Mouse (Mus musculus) bone marrow macrophage, adult 2 months (primary cell): ENCODE measurements around the gene Crocc.

Source experiments
- CTCF ChIP-seq: IDR thresholded peaks from 2 replicates; pipeline ENCODE4 v1.5.1; 2012; ENCODE audit warnings: low read depth, mild to moderate bottlenecking, low read length, moderate library complexity
- POLR2A ChIP-seq: IDR thresholded peaks from 2 replicates; pipeline ENCODE4 v1.6.1; 2012; ENCODE audit warnings: mild to moderate bottlenecking, low read depth, low read length, borderline replicate concordance

GRCm38 (mm10) chr4:141106526-141107183, 46.3 kb upstream of the Crocc start:
- TF ChIP-seq POLR2A = no peak
- no peak for TF ChIP-seq CTCF
